Mouse (Mus musculus) adrenal gland, postnatal 36 days (tissue): ENCODE data around the gene Eif4g3. TPM values are rescaled to one million over a fixed set of nuclear protein-coding genes. Genes with fewer than 3 reads are reported as not detected.
A peak's percentile ranks its signal among the peaks of the same experiment; 100 is the strongest.
"Not testable (repeated sequence)": the region's sequence is repeated elsewhere in the genome, so short reads cannot be mapped to it uniquely, and the experiment has no call there.

ENCODE experiments used
- DNase-seq, 2 experiments: peaks; one replicate each; pipeline ENCODE4 v3.0.0; 2021; ENCODE audit warnings: mixed read lengths in 1 of 2
- long read RNA-seq, 2 experiments: library from polyadenylated mRNA; stranded (forward); transcript quantifications; one replicate each; pipeline ENCODE4 v2.0.0; 2021; ENCODE audit warnings: borderline sequencing depth in 2 of 2
- total RNA-seq, 2 experiments: library from RNA; stranded (reverse); gene quantifications; 2 replicates each; pipeline ENCODE4 v1.2.3; 2021

Gene Eif4g3
- 100 to 1,000 TPM in 1 of 2 experiments, 10 to 100 TPM in 1; 81.8 to 111 TPM for total RNA-seq
- long read RNA-seq, experiment 1, full-length matches to known transcripts = 2 of 35 reads
- long read RNA-seq, experiment 1, partial matches to known transcripts = 27 of 35 reads
- long read RNA-seq, experiment 1, other reads (novel, unspliced or antisense) = 6 of 35 reads
- long read RNA-seq, experiment 2, partial matches to known transcripts = 7 of 12 reads
- long read RNA-seq, experiment 2, other reads (novel, unspliced or antisense) = 5 of 12 reads

DNA sequence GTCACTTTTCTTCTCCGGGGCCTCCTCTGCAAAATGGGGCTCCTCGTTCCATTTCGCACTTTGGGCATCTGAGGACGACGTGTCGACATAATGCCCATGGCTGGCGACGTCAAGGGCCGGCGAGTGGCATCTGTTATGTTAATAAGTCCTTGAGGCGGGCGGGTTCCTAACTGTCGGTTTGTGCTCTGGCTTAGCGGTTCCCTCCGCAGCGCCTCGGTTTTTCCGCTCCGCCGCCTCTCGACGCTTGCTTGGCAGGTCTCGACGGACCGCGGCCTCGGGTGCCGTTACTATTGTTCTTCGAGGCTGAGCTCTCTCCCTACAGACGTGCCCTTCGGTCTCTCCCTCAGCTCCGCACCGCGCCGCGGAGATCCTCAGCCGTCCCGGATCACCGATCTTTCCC, at the start of gene Eif4g3:
TSS of gene Eif4g3 (plus strand) at position 133 of the 400 bp plus-strand sequence.
- no peak for DNase-seq

DNA sequence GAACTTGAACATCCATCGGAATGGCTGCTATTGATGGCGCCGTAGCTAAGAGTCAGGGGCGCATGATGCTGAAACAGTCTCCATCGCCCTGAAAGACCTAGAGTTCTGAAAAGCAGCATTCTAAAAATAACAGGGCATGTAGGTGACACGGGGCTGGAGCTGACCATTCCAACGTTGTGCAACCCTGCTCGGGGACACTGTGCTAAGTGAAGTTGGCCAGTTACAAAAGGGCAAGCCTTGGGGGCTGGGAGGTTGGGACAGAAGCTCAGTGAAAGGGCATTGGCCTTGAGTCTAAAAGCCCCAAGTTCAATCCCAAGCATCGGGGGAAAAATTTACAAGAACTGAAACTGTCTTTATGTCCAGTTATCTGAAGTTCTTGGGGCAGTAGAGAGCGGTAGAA, 49.3 kb upstream of the Eif4g3 start:
- DNase-seq = peak; percentile 67 to 76

DNA sequence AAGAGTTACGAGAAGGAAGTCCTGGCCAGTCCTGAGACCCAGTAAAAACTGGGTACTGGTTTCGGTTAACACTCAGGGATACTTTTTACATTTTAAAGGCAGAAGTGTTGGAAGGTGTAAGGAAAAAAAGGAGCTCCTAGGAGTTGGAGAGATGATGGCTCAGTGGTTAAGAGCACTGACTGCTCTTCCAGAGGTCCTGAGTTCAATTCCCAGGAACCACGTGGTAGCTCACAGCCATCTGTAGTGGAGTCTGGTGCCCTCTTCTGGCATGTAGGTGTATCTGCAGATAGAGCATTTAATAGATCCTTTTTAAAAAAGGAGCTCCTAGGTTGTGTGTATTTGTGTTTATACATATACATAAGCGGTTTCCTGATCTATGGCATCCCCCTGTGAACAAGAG, 47.4 kb upstream of the Eif4g3 start:
- DNase-seq = no peak

DNA sequence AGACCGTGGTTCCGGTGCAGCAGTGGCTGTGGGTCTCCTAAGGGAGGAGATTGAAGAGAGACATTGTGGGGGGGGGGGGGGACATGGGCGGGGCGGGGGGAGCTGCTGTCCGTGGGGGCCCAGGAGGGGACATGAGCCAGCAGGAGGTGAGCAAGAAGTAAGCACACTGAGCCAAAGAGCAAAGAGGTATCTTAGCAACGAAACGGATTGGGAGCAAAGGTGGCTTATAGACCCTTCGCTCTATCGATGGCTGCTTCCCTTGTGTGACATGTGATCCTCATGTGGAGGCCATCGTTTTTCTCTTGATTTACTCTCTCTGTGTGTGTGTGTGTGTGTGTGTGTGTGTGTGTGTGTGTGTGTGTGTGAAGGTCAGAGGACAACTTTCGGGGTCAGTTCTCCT, 46.4 kb upstream of the Eif4g3 start:
- no peak for DNase-seq

DNA sequence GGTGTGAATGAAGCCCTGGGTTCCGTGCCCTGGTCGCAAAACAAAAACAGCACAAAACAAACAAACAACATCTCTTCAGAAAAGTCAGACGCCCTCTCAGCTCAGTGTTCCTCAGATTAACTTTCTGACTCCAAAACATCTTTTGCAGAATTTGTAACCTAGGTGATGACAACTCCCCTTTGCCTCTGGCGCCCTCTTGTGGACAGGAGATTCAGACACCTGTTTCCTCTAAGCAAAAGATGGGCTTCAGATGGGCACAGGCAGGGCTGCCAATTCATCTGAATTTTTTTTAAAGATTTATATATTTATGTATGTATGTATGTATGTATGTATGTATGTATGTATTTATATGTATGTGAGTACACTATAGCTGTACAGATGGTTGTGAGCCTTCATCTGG, 40.0 kb upstream of the Eif4g3 start:
- DNase-seq = peak; percentile 81 to 83

DNA sequence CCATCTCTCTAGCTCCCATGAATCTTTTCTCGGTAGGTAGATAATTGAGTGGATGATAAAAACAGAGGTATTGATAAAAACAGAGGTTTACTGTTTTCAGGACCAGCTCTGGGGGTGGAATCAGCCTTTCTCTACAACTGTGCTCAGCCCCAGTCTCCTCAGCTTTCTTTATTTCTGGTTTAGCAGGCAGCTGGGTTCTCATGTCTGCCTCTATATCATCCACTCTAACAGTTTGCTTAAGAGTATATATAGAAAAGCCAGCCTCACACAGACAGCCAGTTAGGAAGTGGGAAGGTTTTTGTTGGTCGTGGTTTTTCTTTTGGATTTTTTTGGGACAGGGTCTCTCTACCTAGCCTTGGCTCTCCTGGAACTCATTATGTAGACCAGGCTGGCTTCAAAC, 38.6 kb upstream of the Eif4g3 start:
- DNase-seq = no peak

DNA sequence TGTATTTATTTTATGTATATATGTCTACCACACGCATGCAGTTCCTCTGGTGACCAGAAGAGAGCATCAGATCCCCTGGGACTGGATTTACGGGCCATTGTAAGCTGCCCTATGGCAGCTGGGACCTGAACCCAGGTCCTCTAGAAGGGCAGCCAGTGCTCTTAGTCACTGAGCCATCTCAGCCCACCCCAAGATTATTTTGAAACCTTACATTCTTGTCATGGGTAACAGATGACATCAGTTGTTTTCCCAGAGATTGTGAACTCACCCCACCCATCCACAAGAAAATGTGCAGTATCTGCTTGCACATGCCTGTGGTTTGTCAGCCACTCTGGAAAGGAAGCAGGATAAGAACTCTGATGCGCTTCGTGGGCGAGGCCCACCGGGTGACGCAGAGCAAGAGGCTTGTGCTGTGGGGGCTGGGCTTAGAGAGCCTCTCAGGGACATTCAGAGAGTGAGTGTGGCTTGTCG, 37.9 kb upstream of the Eif4g3 start:
- peak in 1 of 2 experiments; percentile 41 for DNase-seq

DNA sequence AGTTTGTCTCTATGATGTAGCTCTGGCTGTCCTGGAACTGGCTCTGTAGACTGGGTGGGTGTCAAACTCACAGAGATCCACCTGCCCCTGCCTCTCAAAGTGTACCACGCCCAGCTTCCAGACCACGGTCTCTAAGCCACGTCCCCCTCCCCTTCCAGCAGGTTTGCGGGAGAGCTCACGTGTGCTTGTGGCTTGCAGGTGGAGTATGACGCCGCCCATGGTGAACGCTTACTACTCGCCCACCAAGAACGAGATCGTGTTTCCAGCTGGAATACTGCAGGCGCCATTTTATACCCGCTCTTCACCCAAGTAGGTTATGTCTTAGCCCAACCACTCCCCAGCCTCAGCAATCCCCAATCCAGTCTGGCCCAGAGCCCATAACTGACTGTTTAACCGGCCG, 36.6 kb upstream of the Eif4g3 start:
- no peak for DNase-seq

DNA sequence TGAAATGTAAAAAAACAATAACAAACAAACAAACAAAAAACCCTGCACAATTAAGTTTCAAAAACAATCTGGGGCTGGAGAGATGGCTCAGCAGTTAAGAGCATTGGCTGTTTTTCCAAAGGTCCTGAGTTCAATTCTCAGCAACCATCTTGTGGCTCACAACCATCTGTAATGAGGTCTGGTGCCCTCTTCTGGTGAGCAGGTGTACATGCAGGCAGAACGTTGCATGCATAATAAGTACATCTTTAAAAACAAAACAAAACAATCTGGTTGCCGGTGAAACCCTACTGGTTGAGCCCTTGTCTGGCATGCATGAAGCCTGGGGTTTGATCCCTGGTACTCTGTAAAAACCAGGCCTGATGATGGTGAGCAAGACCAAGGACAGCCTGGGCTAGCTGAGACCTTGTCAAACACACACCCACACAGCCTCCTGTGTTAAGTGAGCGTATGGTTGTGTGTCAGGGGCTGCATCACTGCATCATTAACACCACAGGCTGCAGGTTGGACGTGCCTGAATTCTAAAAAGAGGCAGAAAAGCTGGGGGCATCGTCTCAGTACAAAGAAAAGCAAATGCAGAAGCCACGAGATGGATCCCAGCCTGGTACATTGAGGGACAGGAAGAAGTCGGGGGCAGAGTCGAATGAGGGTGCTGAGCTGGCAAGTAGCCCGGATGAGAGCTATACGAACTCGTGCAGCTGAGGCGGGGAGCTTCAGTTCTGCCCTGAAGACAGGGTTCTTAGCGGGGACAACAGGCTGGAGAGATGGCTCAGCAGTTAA, 32.7 kb upstream of the Eif4g3 start:
- no peak for DNase-seq

DNA sequence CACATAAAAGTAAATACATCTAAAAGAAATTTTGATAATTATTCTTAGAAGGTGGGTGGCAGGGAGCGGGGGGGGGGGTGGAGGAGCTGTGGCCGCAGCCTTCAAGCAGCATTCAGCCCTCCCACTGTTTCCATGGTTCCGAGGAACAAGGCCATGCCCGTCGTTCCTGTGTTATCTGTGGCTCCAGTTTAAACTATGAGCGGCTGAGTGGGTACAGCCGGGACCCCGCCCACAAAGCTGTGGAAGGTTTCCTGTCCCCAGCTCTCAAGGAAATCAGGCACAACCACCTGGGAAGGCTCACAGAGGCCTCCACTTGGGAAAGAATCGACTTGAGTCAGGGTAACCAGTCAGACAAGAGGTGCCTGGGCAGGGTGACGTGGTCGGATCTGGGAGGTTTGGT, 32.1 kb upstream of the Eif4g3 start:
- DNase-seq = peak; percentile 58

DNA sequence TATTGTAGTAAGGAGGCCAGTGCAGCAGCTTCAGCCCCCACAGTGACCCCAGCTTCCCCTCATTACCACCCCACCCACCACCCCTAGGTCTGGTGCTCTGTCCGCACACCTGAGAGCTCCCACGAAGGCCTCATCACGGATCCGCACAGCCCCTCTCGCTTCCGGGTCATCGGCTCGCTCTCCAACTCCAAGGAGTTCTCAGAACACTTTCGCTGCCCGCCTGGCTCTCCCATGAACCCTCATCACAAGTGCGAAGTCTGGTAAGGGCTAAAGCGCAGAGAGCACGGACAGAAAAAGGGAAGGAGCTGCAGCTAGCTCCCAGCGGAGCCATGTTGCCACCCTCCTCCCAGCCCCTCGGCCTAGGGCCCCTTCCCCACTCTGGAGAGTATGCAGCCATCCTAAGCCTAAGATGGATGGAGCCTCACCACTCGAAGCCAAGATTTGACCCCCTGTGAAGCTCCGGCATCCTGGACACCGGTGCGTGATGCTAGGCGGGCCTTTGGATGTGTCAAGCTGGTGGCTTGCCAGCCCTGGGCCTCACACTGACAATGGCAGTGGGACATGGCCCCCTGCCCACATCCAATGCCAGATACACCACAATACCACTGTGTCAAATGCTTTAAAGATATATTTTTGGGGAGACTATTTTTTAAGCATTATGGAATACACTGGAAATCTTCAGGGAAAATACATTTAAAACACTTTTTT, 30.0 kb upstream of the Eif4g3 start:
- no peak for DNase-seq

DNA sequence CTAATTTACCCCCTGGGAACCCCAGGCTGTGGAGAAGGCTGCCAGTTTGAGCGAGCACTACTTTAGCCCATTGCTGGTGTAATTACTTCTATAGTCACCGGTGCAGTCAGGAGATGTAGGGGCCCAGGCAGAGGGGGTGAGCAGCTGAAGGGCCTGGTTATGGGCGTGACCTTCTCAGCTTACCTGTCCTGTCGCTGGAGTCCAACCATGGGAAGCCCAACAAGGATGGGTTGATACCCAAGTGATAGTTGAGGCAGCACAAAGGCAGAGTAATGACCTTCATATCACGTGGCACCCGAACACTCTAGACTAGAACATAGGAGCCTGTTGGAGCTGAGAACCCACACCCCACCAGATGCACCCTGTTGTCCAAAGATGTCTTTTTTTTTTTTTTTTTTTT, 29.4 kb upstream of the Eif4g3 start:
- no peak for DNase-seq

DNA sequence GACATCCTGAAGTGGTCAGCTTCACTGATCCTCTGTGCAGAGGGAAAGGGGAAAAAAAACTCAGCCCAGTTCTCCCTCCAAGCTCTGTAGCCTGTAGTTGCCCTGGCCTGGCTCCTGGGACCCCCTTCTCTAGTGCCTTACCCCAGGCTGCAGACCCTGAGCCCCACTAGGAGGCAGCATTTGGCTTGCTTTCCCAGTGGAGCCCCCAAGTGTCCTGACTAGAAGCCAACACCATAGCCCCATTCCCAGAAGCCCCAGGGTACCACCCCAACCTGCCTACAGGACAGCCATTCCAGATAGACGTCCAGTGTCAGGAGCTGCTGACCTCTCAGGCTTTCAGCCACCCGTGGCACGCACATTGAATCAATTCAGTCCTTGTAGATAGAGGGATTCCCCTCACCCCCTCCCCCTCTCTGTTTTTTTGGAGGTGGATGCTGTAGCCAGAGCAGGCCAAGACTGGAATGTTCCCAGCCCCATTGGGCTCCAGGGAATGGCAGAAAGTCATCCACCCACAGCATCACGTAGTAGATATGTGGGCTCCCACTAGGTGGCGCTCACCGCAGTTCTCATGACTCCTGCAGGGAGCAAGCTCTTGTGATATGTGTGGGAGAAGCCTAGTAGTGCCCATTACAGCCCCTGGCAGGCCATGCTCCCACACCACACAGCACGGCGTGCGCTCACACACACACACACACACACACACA, 28.8 kb upstream of the Eif4g3 start:
- DNase-seq = peak; percentile 85 to 87

DNA sequence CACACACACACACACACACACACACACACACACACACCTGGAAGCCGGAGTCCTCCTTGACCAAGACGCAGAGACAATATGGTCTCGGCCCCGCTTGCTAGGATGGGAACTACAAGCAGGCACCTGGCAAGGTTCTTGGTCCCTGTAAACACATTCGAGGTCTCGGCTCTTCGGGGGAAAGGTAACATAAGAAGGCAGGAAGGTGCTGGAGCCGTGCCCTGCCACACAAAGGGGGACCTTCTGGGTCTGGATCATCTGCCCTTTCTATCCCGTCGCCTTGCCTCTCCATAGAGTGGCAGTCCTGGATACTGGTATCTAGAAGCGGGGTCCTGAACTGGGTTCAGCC, 28.3 kb upstream of the Eif4g3 start:
- DNase-seq = no peak

DNA sequence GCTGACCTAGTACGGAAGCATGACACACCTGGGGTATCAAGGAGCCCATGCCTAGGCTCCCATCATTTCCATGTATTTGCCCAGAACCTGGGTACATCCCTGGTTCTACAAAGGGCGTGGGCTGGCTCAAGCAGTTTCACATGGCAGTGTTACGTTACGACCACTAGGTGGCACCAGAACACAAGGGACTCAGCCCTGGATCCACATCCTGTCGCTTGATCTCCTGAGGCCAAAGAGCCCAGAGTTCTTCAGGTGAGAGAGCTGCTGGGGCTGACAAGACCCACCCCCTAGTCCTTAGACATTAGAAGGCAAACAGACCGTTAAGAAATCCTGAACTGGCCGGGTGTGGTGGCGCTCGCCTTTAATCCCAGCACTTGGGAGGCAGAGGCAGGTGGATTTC, 24.6 kb upstream of the Eif4g3 start:
- peak; percentile 71 to 73 for DNase-seq

DNA sequence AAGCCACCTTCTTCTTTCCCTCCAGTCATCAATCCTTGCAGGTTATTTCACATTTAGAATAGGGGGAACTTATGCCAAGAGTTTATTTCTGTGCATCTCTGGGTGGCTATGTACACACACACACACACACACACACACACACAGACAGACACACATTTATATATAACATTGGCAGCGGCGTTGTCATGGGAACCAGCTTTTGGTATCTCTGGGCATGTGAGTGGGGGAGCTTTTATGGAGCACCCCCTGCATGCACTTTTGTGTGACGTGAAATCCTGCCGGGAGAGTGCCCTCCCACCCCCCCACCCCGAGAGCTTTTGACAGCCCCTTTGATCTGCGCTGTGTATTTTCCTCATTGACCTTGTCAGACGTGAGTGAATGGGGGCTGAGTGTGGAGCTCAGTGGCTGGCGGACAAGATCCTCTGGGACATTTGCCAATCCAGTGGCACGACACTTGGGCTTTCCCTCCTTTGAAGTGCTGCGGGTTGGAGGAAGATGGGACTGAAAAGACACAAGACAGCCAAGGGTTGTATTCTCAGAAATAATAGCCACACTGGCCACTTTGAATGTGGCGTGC, 22.1 kb upstream of the Eif4g3 start:
- DNase-seq = not testable (repeated sequence)

DNA sequence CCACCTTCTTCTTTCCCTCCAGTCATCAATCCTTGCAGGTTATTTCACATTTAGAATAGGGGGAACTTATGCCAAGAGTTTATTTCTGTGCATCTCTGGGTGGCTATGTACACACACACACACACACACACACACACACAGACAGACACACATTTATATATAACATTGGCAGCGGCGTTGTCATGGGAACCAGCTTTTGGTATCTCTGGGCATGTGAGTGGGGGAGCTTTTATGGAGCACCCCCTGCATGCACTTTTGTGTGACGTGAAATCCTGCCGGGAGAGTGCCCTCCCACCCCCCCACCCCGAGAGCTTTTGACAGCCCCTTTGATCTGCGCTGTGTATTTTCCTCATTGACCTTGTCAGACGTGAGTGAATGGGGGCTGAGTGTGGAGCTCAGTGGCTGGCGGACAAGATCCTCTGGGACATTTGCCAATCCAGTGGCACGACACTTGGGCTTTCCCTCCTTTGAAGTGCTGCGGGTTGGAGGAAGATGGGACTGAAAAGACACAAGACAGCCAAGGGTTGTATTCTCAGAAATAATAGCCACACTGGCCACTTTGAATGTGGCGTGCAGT, 17.9 kb upstream of the Eif4g3 start:
- DNase-seq = not testable (repeated sequence)

DNA sequence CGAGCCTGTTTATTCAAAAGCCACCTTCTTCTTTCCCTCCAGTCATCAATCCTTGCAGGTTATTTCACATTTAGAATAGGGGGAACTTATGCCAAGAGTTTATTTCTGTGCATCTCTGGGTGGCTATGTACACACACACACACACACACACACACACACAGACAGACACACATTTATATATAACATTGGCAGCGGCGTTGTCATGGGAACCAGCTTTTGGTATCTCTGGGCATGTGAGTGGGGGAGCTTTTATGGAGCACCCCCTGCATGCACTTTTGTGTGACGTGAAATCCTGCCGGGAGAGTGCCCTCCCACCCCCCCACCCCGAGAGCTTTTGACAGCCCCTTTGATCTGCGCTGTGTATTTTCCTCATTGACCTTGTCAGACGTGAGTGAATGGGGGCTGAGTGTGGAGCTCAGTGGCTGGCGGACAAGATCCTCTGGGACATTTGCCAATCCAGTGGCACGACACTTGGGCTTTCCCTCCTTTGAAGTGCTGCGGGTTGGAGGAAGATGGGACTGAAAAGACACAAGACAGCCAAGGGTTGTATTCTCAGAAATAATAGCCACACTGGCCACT, 13.7 kb upstream of the Eif4g3 start:
- not testable (repeated sequence) for DNase-seq

DNA sequence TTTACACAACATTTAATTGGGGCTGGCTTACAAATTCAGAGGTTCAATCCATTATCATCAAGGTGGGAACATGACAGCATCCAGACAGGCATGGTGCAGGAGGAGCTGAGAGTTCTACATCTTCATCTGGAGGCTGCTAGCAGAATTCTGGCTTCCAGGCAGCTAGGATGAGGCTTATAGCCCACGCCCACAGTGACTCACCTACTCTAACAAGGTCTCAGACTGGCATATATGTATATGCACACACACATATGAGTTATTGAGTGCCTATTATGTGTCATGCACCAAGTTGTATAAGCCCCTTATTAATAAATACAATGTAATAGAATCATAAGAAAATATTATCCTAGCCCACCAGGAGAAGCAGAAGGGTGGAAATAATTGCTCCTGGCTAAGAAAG, 10.0 kb upstream of the Eif4g3 start:
- no peak for DNase-seq

DNA sequence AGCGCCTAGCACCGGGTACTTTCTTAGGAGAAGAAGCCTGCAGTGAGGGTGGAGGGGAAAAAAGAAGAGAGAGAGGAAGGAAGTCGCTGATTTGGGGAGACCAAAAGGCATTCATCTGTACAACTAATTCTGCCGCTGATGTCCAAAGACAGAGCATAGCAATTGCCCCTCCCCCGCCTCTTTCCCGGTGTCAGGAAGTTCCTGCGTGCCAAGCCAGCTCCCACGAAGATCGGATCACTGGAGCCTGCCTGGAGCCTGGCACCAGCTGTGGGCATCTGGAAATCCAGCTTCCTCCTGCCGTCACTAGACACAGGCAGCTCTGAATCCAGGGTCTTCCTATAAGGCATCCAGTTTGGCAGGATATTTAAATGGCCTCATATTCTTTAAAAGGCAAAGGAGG, 8.6 kb upstream of the Eif4g3 start:
- DNase-seq = peak; percentile 59 to 70

DNA sequence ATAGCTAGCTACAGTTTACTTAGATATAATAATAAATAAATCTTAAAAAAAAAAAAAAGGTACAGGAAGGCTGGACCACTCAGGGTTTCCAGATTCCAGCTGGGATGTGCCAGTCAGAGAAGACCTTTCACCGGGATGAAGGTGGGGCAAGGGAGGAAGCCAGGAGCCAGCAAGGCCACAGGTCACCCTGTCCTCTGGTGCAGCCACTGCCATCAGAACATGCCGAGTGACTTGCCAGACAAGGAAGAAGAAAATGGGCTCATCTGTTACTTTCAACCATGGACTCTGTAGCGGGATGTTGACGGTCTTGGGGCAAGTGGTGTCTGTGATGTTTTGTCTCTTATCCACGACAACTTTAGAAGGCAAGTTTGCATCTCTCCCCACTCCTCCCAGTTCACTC, 8.1 kb upstream of the Eif4g3 start:
- no peak for DNase-seq
